Mouse (Mus musculus) C2C12 (cell line): ENCODE results near the gene Galntl6. TPM values are rescaled to one million over a fixed set of nuclear protein-coding genes. Genes with fewer than 3 reads are reported as not detected.

Source experiments
- H3K27me3 ChIP-seq: one replicate; pipeline ENCODE4 v1.6.1; 2011; ENCODE audit not compliant: control insufficient read depth, insufficient read depth, insufficient read length
- H3K36me3 ChIP-seq: one replicate; pipeline ENCODE4 v1.6.1; 2011; ENCODE audit not compliant: control insufficient read depth, insufficient read depth
- H3K4me3 ChIP-seq: one replicate; pipeline ENCODE4 v1.5.1; 2011; ENCODE audit warnings: mild to moderate bottlenecking, control low read depth; ENCODE audit not compliant: poor library complexity, insufficient read depth, severe bottlenecking
- H3K79me2 ChIP-seq: one replicate; pipeline ENCODE4 v1.6.1; 2011; ENCODE audit not compliant: control insufficient read depth, insufficient read depth
- H3K79me3 ChIP-seq: one replicate; pipeline ENCODE4 v1.6.1; 2011; ENCODE audit warnings: low read depth, control low read depth
- H3ac ChIP-seq: one replicate; pipeline ENCODE3; 2011; ENCODE audit warnings: low read depth; ENCODE audit not compliant: control insufficient read depth, insufficient read length
- CEBPB ChIP-seq: IDR thresholded peaks from one replicate; pipeline ENCODE4 v1.6.1; 2011; ENCODE audit warnings: low read depth, mild to moderate bottlenecking, control low read depth, moderate library complexity
- CTCF ChIP-seq: IDR thresholded peaks from one replicate; pipeline ENCODE4 v1.5.1; 2011; ENCODE audit not compliant: control insufficient read depth, insufficient read depth, insufficient read length
- FOSL1 ChIP-seq: IDR thresholded peaks from one replicate; pipeline ENCODE4 v1.8.0; 2011; ENCODE audit warnings: mild to moderate bottlenecking, low read length; ENCODE audit not compliant: poor library complexity, insufficient read depth, severe bottlenecking
- MAX ChIP-seq: IDR thresholded peaks from one replicate; pipeline ENCODE4 v1.6.1; 2011; ENCODE audit warnings: mild to moderate bottlenecking, control low read depth
- MYOD1 ChIP-seq: IDR thresholded peaks from one replicate; pipeline ENCODE4 v1.6.1; 2011; ENCODE audit warnings: low read depth; ENCODE audit not compliant: control insufficient read depth, insufficient read length
- MYOG ChIP-seq: IDR thresholded peaks from one replicate; pipeline ENCODE4 v1.6.1; 2011; ENCODE audit not compliant: control insufficient read depth, insufficient read length; ENCODE audit errors: extremely low read depth
- USF1 ChIP-seq: IDR thresholded peaks from one replicate; pipeline ENCODE4 v1.6.1; 2011; ENCODE audit warnings: low read depth, mild to moderate bottlenecking, control low read depth, moderate library complexity
- polyA plus RNA-seq: library from polyadenylated mRNA; unstranded; fragments of >200 nt; fragmentation: generic; extraction: Trizol; gene quantifications from one replicate; pipeline ENCODE4 v1.2.1, GENCODE M21; 2012; ENCODE audit warnings: missing spikeins

The Galntl6 gene
- polyA plus RNA-seq, 1 experiment: not detected

DNA sequence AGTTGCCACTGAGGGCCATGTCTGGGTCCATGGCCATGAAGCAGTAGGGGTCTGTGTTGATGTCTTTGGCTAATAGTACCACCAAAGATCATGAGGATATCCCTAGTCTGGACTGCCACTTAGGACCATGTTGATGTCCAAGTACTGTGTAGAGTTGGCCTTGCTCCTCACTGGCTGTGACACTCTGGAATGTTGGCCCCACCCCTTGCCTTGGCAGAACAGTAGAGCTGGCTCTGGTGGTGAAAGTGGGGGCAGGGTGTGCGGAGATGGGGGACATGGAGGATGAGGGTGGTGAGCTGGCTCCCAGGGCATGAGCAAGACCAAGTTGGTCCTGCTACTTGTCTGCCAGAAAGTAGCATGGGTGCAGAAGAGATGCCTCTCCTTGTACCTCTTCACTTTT is 887.3 kb downstream of the Galntl6 start:
- H3K27me3 ChIP-seq: no peaks in the 10 kb centered on the region
- no peaks in the 10 kb centered on the region for H3K79me3 ChIP-seq
- no peak overlapping the region for H3ac ChIP-seq
- TF ChIP-seq MYOG: no peak
- no peak for TF ChIP-seq CEBPB
- no peak for TF ChIP-seq USF1
- no peak overlapping the region for H3K4me3 ChIP-seq
- H3K36me3 ChIP-seq: no peaks in the 10 kb centered on the region
- H3K79me2 ChIP-seq: no peaks in the 10 kb centered on the region

DNA sequence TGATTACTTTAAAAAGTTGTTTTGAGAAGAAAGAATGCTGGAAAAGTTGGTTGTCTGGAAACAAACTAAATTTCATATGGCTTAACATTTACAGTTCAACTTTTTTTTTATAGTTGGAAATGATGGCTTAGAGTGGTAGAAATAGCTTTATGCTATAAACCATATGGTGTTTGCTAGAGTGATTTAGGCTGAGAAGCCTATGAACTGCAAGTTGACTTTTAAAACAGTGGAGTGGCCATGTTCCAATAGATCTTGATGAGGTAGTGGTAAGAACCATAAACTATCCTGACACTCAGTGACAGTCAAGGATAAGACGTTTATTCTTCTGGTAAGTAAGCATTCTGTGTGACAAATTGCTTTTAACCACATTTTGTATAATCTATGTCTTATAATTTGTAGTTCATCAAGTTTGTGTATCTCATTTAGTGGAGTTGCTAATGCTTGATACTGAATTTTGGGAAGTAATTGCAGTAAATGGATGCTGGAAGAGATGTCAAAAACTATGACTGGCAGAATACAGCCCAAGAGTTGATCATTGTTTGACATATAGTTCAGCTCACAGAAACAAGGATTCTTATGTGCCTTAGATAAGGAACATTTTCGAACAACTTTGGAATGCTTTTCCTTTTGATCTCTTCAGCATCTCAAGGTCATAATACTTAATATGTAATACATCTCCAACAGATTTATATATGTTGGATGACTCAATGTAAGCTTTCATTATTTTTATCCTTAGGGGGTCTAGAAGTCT is 888.8 kb downstream of the Galntl6 start:
- H3K36me3 ChIP-seq: no peaks in the 10 kb centered on the region

DNA sequence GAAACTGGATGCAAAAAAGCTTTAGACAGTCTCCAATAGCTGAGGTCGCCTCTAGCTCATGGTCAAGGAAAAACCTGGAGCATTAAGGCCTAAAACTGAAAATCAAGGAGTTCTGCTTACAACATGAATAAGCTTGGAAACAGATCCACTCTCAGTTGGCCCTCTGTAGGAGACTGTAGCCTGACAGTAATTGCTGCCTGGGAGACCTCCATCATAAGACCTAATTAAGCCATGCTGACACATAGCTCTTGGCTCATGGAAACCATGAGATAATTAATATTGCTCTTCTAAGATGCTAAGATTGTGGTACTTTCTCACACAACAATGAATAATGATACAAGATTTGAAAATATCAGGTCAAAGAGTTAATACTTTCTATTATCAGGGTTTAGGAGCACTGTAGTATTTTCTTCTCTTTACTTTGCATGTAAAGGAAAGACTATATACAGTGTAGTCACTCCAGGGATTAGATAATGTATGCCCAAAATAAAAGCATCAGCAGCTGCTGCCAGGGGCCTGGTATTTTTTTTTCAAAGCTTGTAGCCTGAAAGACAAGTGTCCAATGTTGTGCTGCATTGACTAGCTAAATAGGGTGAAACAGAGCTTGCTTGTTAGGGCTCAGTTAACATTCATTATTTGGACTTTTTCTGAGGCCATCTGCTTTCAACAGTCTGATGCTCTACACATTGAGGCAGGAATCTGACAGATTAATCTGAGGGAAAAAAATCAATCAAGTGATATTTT is 922.8 kb downstream of the Galntl6 start:
- no peak overlapping the region for H3ac ChIP-seq
- no peaks in the 10 kb centered on the region for H3K79me2 ChIP-seq
- no peak for TF ChIP-seq USF1
- TF ChIP-seq CEBPB: no peak
- TF ChIP-seq MYOD1: no peak
- TF ChIP-seq MYOG: no peak
- no peak for TF ChIP-seq FOSL1
- no peak for TF ChIP-seq CTCF
- no peak for TF ChIP-seq MAX
- H3K79me3 ChIP-seq: no peaks in the 10 kb centered on the region
- H3K27me3 ChIP-seq: no peaks in the 10 kb centered on the region
- no peak overlapping the region for H3K4me3 ChIP-seq
- H3K36me3 ChIP-seq: no peaks in the 10 kb centered on the region

More for the DNA sequence above, 888.8 kb downstream of the Galntl6 start:
- no peaks in the 10 kb centered on the region for H3K79me2 ChIP-seq
- TF ChIP-seq CTCF (no peak), CEBPB (no peak), MYOD1 (no peak), MAX (no peak), USF1 (no peak), MYOG (no peak), FOSL1 (no peak)
- no peak overlapping the region for H3ac ChIP-seq
- no peaks in the 10 kb centered on the region for H3K27me3 ChIP-seq
- H3K4me3 ChIP-seq: no peak overlapping the region
- H3K79me3 ChIP-seq: no peaks in the 10 kb centered on the region

DNA sequence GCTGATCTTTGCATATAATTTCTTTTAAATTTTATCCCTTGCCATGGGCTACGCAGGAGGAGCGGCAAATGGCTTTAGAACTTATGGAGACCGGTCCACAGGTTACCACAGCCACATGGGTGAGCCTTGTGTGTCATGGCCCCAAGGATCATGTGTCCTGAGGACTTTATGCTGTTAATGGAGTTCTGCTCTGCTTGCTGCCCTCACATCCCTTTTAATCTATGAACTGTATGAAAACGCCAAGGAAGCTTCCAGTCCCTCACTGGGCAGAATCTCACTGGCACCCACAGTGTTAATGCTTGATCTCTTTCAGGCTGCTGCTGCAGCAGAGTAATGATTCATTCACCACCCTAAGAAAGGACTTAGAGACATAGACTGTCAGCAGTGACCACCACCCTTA is 935.1 kb downstream of the Galntl6 start:
- no peaks in the 10 kb centered on the region for H3K36me3 ChIP-seq
- no peaks in the 10 kb centered on the region for H3K79me2 ChIP-seq
- no peak overlapping the region for H3K4me3 ChIP-seq
- TF ChIP-seq MAX (no peak), USF1 (no peak), MYOD1 (no peak), MYOG (no peak), CEBPB (no peak), FOSL1 (no peak), CTCF (no peak)
- H3K27me3 ChIP-seq: no peaks in the 10 kb centered on the region
- no peaks in the 10 kb centered on the region for H3K79me3 ChIP-seq
- H3ac ChIP-seq: no peak overlapping the region

DNA sequence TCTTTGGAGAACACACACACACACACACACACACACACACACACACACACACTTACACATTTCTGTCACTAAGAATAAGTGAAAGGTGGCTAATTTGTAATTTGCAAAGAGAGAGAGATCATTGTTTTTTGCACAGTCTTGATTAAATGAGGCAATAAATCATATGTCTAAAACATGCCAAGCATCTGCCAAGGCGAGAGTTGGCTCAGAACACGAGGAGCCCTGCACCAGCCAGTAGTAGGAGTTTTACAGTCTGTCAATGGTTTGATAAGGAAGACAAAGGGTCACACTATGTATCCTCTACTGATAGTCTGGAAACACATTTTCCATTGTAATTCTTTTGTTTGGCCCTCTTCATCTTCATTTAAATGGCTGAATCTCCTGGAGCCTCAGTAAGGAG is 938.3 kb downstream of the Galntl6 start:
- Histone ChIP-seq H3K4me3 (no peak overlapping the region), H3K27me3 (no peaks in the 10 kb centered on the region), H3K79me2 (no peaks in the 10 kb centered on the region), H3K36me3 (no peaks in the 10 kb centered on the region), H3ac (no peak overlapping the region), H3K79me3 (no peaks in the 10 kb centered on the region)
- TF ChIP-seq CEBPB: no peak
- TF ChIP-seq MAX: no peak
- no peak for TF ChIP-seq USF1
- no peak for TF ChIP-seq MYOG

DNA sequence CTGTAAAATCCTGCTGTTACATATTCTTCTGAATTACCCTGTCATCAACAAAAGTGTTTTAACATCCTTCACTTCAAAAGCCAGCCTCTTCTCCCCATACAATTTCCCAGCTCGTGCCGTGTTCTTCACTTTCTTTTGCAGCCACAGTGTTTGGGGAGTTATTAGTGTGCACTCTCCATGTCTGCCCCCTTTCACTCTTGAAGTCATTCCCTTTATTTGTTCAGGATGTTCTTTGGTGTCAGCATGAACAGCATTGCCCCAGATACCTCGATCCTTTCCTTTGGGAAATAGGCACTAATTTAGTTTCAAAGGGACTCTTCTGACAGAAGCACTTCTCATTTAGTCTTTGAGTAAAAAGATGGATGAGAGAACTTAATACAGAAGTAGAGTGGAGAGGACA is 939.6 kb downstream of the Galntl6 start:
- H3K79me2 ChIP-seq: no peaks in the 10 kb centered on the region
- H3K79me3 ChIP-seq: no peaks in the 10 kb centered on the region
- no peak for TF ChIP-seq MYOG
- no peak for TF ChIP-seq CTCF
- no peak for TF ChIP-seq CEBPB
- TF ChIP-seq MAX: no peak
- no peak for TF ChIP-seq FOSL1
- no peak for TF ChIP-seq MYOD1
- TF ChIP-seq USF1: no peak
- no peak overlapping the region for H3K4me3 ChIP-seq
- H3K27me3 ChIP-seq: no peaks in the 10 kb centered on the region
- H3K36me3 ChIP-seq: no peaks in the 10 kb centered on the region
- H3ac ChIP-seq: no peak overlapping the region
